Mouse (Mus musculus) midbrain, postnatal 0 days (tissue): ENCODE data around the gene Lama5. TPM values are rescaled to one million over a fixed set of nuclear protein-coding genes. Genes with fewer than 3 reads are reported as not detected.
A peak's percentile ranks its signal among the peaks of the same experiment; 100 is the strongest.

Experiments used
- ATAC-seq: fragments of 200-750 bp; cut with Nextera tagmentation; 2 replicates; pipeline ENCODE4 v1.8.0; 2017; ENCODE audit warnings: moderate number of reproducible peaks, mild to moderate bottlenecking, moderate TSS enrichment, moderate library complexity; ENCODE audit not compliant: low FRiP score
- DNase-seq: peaks from one replicate; pipeline ENCODE4 v3.0.0-alpha.2; 2015; ENCODE audit warnings: low spot score
- H3K27ac ChIP-seq: fragments of 300-500 bp; sonication (generic); 2 replicates; pipeline ENCODE4 v1.5.1; 2014; ENCODE audit warnings: low read depth, mild to moderate bottlenecking, low read length, mixed read lengths
- H3K27me3 ChIP-seq: fragments of 300-500 bp; sonication (generic); 2 replicates; pipeline ENCODE4 v1.6.1; 2014; ENCODE audit warnings: low read length, control low read depth, mixed read lengths; ENCODE audit not compliant: insufficient read depth
- H3K36me3 ChIP-seq: fragments of 300-500 bp; sonication (generic); 2 replicates; pipeline ENCODE4 v1.6.1; 2014; ENCODE audit warnings: low read length, control low read depth, mixed read lengths; ENCODE audit not compliant: insufficient read depth
- H3K4me1 ChIP-seq: fragments of 300-500 bp; sonication (generic); 2 replicates; pipeline ENCODE4 v1.6.1; 2014; ENCODE audit warnings: mild to moderate bottlenecking, control low read depth, antibody characterized with exemption, low read length, mixed read lengths; ENCODE audit not compliant: insufficient read depth
- H3K4me2 ChIP-seq: fragments of 300-500 bp; sonication (generic); 2 replicates; pipeline ENCODE4 v1.6.1; 2014; ENCODE audit warnings: low read depth, mild to moderate bottlenecking, low read length, mixed read lengths; ENCODE audit not compliant: poor library complexity, severe bottlenecking
- H3K4me3 ChIP-seq: fragments of 300-500 bp; sonication (generic); 2 replicates; pipeline ENCODE4 v1.5.1; 2014; ENCODE audit warnings: low read depth, mild to moderate bottlenecking, low read length, moderate library complexity
- H3K9ac ChIP-seq: fragments of 300-500 bp; sonication (generic); replicated peaks from 2 replicates; pipeline ENCODE4 v1.6.1; 2014; ENCODE audit warnings: mild to moderate bottlenecking, low read length, moderate library complexity, mixed read lengths; ENCODE audit not compliant: poor library complexity, severe bottlenecking
- H3K9me3 ChIP-seq: fragments of 300-500 bp; sonication (generic); 2 replicates; pipeline ENCODE4 v1.6.1; 2016; ENCODE audit warnings: low read length, control low read depth
- CTCF ChIP-seq: IDR thresholded peaks from 2 replicates; pipeline ENCODE4 v1.5.1; 2016; ENCODE audit warnings: antibody characterized with exemption, mild to moderate bottlenecking
- WGBS: fragments of 180-500 bp; shearing (Covaris S2); extraction: QIAGEN DNeasy Blood & Tissue Kit; methylation state at CpG from one replicate; pipeline ENCODE4 v1.1.7; 2014; 5-methylcytosine and 5-hydroxymethylcytosine counted together
- polyA plus RNA-seq: library from polyadenylated mRNA; unstranded; fragments of >200 nt; fragmentation: Nextera tagmentation; extraction: Ambion mirVana; gene quantifications from 2 replicates; pipeline ENCODE4 v1.2.1, GENCODE M21; 2015
- total RNA-seq: library from RNA; depleted of rRNA; stranded (reverse); fragments of >200 nt; gene quantifications from 2 replicates; pipeline ENCODE4 v1.2.3, GENCODE M21; 2014

Gene Lama5
- total and polyA plus RNA-seq, 2 experiments from 2014 or later = 1.8 to 8.9 TPM

DNA sequence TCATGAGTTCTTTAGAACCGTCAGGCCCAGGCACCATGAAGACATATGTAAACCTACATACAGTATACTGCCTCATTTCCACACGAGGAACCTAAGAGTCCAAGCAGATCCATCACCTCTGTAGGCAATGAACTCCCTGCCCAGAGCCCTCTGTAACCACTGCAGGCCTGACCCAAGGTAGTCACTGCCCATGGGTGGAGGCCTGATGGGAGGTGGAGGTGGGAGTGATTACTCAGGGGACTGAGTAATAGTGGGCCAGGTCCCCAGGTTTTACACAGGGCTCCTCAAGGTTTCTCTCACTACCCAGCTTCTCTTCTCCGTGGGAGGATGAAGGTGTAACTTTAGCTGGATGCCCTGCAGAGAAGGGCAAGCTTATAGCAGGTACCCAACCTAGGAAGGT, 3.5 kb upstream of the Lama5 start:
- no peak overlapping the region for H3K27ac ChIP-seq

DNA sequence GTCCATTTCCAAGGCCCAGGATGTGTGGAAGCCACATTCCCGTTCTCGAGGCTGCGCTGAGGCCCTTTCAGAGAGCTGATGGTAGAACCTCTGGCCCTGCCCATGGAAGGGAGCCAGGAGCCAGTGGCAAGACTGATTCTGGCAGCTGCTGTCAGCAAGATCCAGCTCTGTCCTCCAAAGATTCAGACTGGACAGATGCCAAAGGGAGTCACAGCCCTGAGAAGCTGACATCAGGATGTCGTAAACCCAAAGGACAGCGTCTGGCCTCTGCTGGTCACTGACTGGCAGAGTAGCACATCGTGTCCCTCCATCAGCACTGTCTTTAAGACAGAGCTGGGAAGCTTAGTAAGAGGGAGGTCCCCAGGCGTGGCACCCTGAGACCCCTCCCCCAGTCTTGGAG, 2.9 kb upstream of the Lama5 start:
- no peak overlapping the region for H3K4me2 ChIP-seq
- no peaks in the 10 kb centered on the region for H3K9me3 ChIP-seq
- H3K36me3 ChIP-seq = no peaks in the 10 kb centered on the region
- H3K9ac ChIP-seq = no peak overlapping the region
- no peak overlapping the region for H3K4me3 ChIP-seq
- no peaks in the 10 kb centered on the region for H3K4me1 ChIP-seq
- DNase-seq = peak; percentile 29
- no peak overlapping the region for H3K27ac ChIP-seq
- TF ChIP-seq CTCF = no peak
- H3K27me3 ChIP-seq = peaks cover 18% of the 10 kb centered on the region; the same call in 1 of the 2 replicates
- WGBS = 71% methylated on average over 7 of the region's 7 CpGs
- ATAC-seq = no peak

More for the DNA sequence above, 3.5 kb upstream of the Lama5 start:
- Histone ChIP-seq H3K4me2 (no peak overlapping the region), H3K4me3 (no peak overlapping the region), H3K9me3 (no peaks in the 10 kb centered on the region), H3K4me1 (no peaks in the 10 kb centered on the region), H3K36me3 (no peaks in the 10 kb centered on the region), H3K27me3 (peaks cover 15% of the 10 kb centered on the region; the same call in 1 of the 2 replicates), H3K9ac (no peak overlapping the region)
- TF ChIP-seq CTCF = no peak
- DNase-seq = no peak
- WGBS = 92% methylated on average over 3 of the region's 3 CpGs
- no peak for ATAC-seq

DNA sequence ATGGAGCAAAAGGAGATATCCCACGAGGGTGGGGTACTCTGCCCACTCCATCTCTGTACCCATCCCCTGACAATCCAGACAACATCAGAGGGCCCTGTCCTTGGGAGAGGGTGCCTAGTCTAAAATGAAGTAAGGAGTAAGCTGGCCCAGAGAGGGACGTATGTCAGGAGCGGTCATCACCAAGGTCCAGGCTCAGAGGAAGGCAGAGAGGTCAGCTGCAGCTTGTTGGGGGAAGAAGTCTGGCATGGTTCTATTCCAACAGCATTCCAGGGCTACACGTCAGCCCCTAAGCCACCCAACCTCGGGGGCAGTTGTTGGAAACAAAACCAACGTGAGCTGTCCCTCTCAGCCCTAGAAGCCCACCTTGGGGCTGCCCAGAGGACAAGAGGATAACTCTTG, 2.4 kb upstream of the Lama5 start:
- no peak for TF ChIP-seq CTCF
- 56% methylated on average over 6 of the region's 6 CpGs for WGBS
- H3K9ac ChIP-seq = no peak overlapping the region
- DNase-seq = no peak
- no peak overlapping the region for H3K4me3 ChIP-seq
- no peaks in the 10 kb centered on the region for H3K36me3 ChIP-seq
- no peaks in the 10 kb centered on the region for H3K9me3 ChIP-seq
- H3K27ac ChIP-seq = no peak overlapping the region
- H3K27me3 ChIP-seq = peaks cover 23% of the 10 kb centered on the region; the same call in 1 of the 2 replicates
- H3K4me1 ChIP-seq = no peaks in the 10 kb centered on the region
- ATAC-seq = no peak
- H3K4me2 ChIP-seq = no peak overlapping the region

DNA sequence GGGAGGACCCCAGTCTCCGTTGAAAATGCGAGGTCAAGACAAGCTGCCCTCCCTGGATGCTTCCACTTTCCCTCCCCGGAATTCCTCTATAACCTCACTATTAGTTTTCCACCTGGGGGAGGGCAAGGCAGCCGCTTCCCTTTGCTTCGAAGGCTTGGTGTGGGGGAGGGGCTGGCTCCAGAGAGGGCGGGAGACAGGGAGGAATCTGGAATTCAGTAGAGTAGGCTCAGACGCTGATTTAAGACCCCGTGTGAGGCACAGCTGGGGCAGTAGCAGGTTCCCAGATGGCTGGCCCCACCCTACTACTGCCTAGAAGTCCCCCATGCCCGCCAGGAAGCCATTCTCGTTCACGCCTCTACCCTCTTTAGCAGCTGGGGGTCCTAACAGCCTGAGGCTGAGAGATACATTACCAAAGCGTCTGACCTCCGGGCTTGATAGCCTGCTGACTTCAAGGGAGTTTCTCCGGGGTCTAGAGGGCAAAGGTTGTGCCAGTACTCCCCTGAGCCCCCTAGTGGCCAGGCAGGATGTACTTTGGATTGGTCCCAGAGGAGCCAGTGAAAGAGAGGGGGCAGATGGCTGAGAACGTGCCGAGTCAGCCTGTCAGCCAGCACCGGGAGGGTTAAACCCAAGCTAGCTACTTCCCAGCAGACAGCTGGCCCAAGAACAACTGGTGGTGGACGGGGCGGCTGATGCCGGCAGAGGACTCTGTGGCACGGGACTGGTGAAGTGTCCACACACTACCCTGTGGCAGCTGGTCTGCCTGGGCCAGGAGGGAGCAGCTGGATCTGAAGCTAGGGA, 1.8 kb upstream of the Lama5 start:
- Histone ChIP-seq H3K27me3 (peaks cover 23% of the 10 kb centered on the region; the same call in 1 of the 2 replicates), H3K4me1 (no peaks in the 10 kb centered on the region), H3K9ac (0 out of 2 replicates have a peak overlapping the region, but pooled peaks have one; percentile 3), H3K4me3 (no peak overlapping the region), H3K4me2 (peak overlapping the region; percentile 24), H3K36me3 (no peaks in the 10 kb centered on the region), H3K9me3 (no peaks in the 10 kb centered on the region), H3K27ac (no peak overlapping the region)
- DNase-seq = peak; percentile 66
- WGBS = 2% methylated on average over 21 of the region's 21 CpGs
- 0 out of 2 replicates have a peak, but pooled peaks have one; percentile 25 for ATAC-seq
- peak; percentile 63 for TF ChIP-seq CTCF

DNA sequence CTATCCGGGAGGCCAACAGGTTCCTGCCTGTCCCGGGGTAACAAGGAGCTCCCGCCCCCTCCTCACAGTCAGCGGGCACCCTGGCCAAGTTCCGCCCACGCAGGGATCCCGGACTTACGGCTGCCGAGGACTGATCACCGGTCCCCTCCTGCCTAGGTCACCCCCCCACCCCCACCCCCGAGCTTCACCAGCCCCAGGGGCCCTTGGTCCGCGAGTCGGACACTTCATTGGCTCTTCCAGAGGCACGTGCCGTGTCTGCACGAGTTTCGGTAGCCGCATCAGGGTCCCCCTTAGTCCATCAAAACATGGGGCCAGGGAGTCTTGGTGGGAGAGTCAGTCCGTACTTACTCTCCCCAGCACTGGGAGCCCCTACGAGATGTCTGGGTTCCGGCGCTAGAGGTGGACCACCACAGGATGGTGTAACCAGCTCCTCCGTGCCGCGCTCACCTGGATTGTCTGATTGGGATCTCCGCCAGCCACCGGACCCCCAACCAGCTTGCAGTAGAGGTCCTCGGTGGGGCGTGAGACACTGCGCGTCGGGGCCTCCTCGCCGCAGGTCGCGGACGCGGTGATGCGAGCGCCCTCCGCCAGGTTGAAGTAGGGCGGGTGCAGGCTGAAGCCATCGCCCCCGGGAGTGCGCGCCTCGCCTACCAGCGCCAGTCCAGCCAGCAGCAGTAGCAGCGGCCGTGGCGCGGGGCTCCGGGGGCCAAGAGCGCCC, 456 bp downstream of the Lama5 start:
- Histone ChIP-seq H3K27ac (no peak overlapping the region), H3K4me2 (peak overlapping the region; percentile 99), H3K9ac (peak overlapping the region; percentile 59), H3K4me1 (no peaks in the 10 kb centered on the region), H3K4me3 (peak overlapping the region; percentile 59), H3K27me3 (peaks cover 23% of the 10 kb centered on the region; the same call in 1 of the 2 replicates), H3K36me3 (no peaks in the 10 kb centered on the region), H3K9me3 (no peaks in the 10 kb centered on the region)
- ATAC-seq = peak; percentile 41; the same call in 1 of the 2 replicates
- WGBS = 1% methylated on average over 55 of the region's 55 CpGs
- no peak for TF ChIP-seq CTCF
- DNase-seq = no peak

DNA sequence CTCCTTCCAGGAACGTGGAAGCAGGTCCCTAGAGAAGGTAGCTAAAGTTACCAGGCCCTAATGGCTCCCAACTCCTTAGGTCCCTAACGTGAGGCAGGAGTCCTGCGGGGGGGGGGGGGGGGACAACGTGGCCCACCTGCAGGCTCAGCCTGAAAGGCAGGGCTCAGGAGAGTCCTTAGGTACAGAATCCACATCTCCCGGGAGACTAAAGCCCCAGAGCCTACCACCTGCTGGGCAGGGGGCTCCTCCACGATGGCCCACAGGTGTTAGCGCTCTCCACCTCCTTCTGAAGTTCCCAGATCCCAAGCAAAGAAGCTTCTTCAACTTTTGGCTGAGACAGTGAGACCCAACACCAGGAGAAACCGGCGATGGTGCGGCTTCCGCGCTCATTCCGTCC, 1.0 kb downstream of the Lama5 start:
- DNase-seq = no peak
- no peak overlapping the region for H3K9ac ChIP-seq
- 5% methylated on average over 11 of the region's 13 CpGs for WGBS

More for the DNA sequence above, 1.0 kb downstream of the Lama5 start:
- Histone ChIP-seq H3K4me1 (no peaks in the 10 kb centered on the region), H3K9me3 (no peaks in the 10 kb centered on the region), H3K27ac (no peak overlapping the region), H3K4me3 (peak overlapping the region; percentile 59; the same call in 1 of the 2 replicates), H3K36me3 (no peaks in the 10 kb centered on the region), H3K27me3 (peaks cover 23% of the 10 kb centered on the region; the same call in 1 of the 2 replicates), H3K4me2 (peak overlapping the region; percentile 99)
- ATAC-seq = no peak
- no peak for TF ChIP-seq CTCF
